Mouse (Mus musculus) liver, embryonic 16.5 days (tissue): ENCODE measurements at regions not wholly inside any gene's neighbourhood (a gene's known extent, or its start where the extent isn't known, plus 50 kb on each side); places are given as distances from the start of the nearest gene placed in this dataset.

Source experiments
- ATAC-seq: fragments of 200-750 bp; cut with Nextera tagmentation; 2 replicates; pipeline ENCODE4 v1.8.0; 2017; ENCODE audit warnings: low read depth, mild to moderate bottlenecking, moderate number of reproducible peaks, moderate library complexity
- H3K27ac ChIP-seq: fragments of 300-500 bp; sonication (generic); 2 replicates; pipeline ENCODE4 v1.5.1; 2014; ENCODE audit warnings: mild to moderate bottlenecking, low read length
- H3K27me3 ChIP-seq: fragments of 300-500 bp; sonication (generic); 2 replicates; pipeline ENCODE4 v1.6.1; 2014; ENCODE audit warnings: low read depth, low read length, mixed read lengths; ENCODE audit not compliant: control insufficient read depth, insufficient read depth
- H3K36me3 ChIP-seq: fragments of 300-500 bp; sonication (generic); 2 replicates; pipeline ENCODE4 v1.6.1; 2014; ENCODE audit warnings: mild to moderate bottlenecking; ENCODE audit not compliant: control insufficient read depth, insufficient read depth
- H3K4me1 ChIP-seq: fragments of 300-500 bp; sonication (generic); 2 replicates; pipeline ENCODE4 v1.6.1; 2014; ENCODE audit warnings: low read depth, low read length, mixed read lengths; ENCODE audit not compliant: control insufficient read depth
- H3K4me2 ChIP-seq: fragments of 300-500 bp; sonication (generic); 2 replicates; pipeline ENCODE4 v1.6.1; 2014; ENCODE audit warnings: low read depth, low read length, mixed read lengths
- H3K4me3 ChIP-seq: fragments of 300-500 bp; sonication (generic); 2 replicates; pipeline ENCODE4 v1.5.1; 2014; ENCODE audit warnings: low read depth, mild to moderate bottlenecking, low read length
- H3K9ac ChIP-seq: fragments of 300-500 bp; sonication (generic); 2 replicates; pipeline ENCODE4 v1.6.1; 2014; ENCODE audit warnings: low read depth, low read length
- H3K9me3 ChIP-seq: fragments of 300-500 bp; sonication (generic); replicated peaks from 2 replicates; pipeline ENCODE4 v1.6.1; 2016; ENCODE audit warnings: low read length; ENCODE audit not compliant: control insufficient read depth
- WGBS: fragments of 180-500 bp; shearing (Covaris S2); extraction: QIAGEN DNeasy Blood & Tissue Kit; methylation state at CpG from one replicate; pipeline ENCODE4 v1.1.7; 2014; ENCODE audit not compliant: insufficient replicate concordance; 5-methylcytosine and 5-hydroxymethylcytosine counted together

- ATAC-seq: no peak
- H3K4me2 ChIP-seq: no peak overlapping the region
- no peak overlapping the region for H3K9ac ChIP-seq
- 48% methylated on average over 2 of the region's 2 CpGs for WGBS
- H3K27ac ChIP-seq: no peak overlapping the region
- no peaks in the 10 kb centered on the region for H3K4me1 ChIP-seq
- H3K4me3 ChIP-seq: no peak overlapping the region
- no peaks in the 10 kb centered on the region for H3K36me3 ChIP-seq
- no peaks in the 10 kb centered on the region for H3K27me3 ChIP-seq
- no peaks in the 10 kb centered on the region for H3K9me3 ChIP-seq
These were observed 83.3 kb downstream of the Cmc2 start for GRCm38 (mm10) chr8:116837991-116838390.

- Histone ChIP-seq H3K27ac (no peak overlapping the region), H3K36me3 (no peaks in the 10 kb centered on the region), H3K4me1 (no peaks in the 10 kb centered on the region), H3K9me3 (no peaks in the 10 kb centered on the region), H3K4me2 (no peak overlapping the region), H3K9ac (no peak overlapping the region), H3K27me3 (no peaks in the 10 kb centered on the region), H3K4me3 (no peak overlapping the region)
- 61% methylated on average over 2 of the region's 2 CpGs for WGBS
- ATAC-seq: no peak
These were observed 89.1 kb downstream of the Cmc2 start for GRCm38 (mm10) chr8:116832181-116832580.

GRCm38 (mm10) chr8:116829631-116830030 is 91.6 kb downstream of the Cmc2 start:
- Histone ChIP-seq H3K9me3 (no peaks in the 10 kb centered on the region), H3K27ac (no peak overlapping the region), H3K4me3 (no peak overlapping the region), H3K36me3 (no peaks in the 10 kb centered on the region), H3K27me3 (no peaks in the 10 kb centered on the region), H3K4me2 (no peak overlapping the region), H3K9ac (no peak overlapping the region), H3K4me1 (no peaks in the 10 kb centered on the region)
- no peak for ATAC-seq
- whole genome bisulfite sequencing: 65% methylated on average over 3 of the region's 3 CpGs

DNA sequence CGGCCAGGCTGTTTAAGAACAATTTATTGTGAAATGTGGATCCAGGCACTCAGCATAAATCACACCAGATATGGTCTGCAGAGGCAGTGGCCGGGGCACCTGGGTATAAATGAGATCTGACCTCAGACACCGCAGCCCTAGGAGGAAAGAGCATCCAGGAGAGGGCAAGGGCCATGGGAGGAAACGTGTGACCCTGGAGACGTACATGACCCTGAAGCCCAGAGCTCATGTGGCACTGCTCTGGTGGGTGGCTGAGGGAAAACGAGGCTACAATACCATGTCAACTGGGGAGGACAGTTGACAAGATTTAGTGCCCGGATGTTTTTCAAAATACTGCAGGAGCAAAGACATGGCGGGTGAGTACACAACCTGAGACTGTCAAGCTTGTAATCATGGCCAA is 93.0 kb downstream of the Cmc2 start:
- WGBS: 60% methylated on average over 8 of the region's 8 CpGs

GRCm38 (mm10) chr8:116827141-116827540 is 94.1 kb downstream of the Cmc2 start:
- H3K4me1 ChIP-seq: no peaks in the 10 kb centered on the region
- H3K9me3 ChIP-seq: no peaks in the 10 kb centered on the region
- no peak overlapping the region for H3K4me2 ChIP-seq
- ATAC-seq: no peak
- no peak overlapping the region for H3K4me3 ChIP-seq
- H3K36me3 ChIP-seq: no peaks in the 10 kb centered on the region
- no peak overlapping the region for H3K27ac ChIP-seq
- H3K9ac ChIP-seq: no peak overlapping the region
- no peaks in the 10 kb centered on the region for H3K27me3 ChIP-seq
- WGBS: 92% methylated on average over 13 of the region's 13 CpGs

More for the DNA sequence above, 93.0 kb downstream of the Cmc2 start:
- Histone ChIP-seq H3K9me3 (no peaks in the 10 kb centered on the region), H3K27me3 (no peaks in the 10 kb centered on the region), H3K4me3 (no peak overlapping the region), H3K36me3 (no peaks in the 10 kb centered on the region), H3K4me2 (no peak overlapping the region), H3K4me1 (no peaks in the 10 kb centered on the region), H3K27ac (no peak overlapping the region), H3K9ac (no peak overlapping the region)
- ATAC-seq: no peak

DNA sequence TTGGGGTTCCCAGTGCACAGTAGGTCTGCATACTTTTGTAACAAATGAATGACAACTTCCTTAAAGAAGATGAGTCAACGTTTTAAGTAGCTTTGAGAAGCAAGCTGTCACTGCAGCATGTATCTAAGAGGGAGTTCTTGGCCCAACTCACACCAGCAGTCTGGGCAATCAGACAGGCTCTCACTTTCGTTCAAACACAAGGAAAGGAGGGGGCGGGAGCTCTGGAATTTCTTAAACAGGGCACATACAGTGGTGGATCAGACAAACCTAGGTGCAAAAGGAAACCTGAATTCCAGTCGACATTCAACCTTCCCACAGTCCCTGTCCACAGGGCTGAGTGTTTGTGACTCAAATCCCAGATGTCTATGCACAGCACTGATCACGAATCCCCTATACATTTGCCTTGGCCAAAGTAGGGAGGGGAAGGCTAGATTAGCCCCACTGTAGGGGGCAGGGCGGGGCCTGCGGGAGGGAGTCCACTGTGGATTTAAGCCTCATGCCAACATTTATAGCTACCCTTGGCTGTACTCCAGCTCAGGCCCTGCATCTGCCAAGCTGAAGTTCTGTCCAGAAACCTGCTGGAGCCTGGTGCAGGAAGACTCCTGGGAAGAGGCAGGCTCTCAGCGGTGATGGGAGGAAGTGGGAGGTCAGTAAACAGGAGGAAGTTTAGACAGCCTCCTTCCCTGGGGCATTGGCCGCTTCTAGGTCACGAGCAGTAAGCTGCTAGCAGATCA is 81.5 kb upstream of the Cdyl2 start:
- WGBS: 34% methylated on average over 10 of the region's 10 CpGs

DNA sequence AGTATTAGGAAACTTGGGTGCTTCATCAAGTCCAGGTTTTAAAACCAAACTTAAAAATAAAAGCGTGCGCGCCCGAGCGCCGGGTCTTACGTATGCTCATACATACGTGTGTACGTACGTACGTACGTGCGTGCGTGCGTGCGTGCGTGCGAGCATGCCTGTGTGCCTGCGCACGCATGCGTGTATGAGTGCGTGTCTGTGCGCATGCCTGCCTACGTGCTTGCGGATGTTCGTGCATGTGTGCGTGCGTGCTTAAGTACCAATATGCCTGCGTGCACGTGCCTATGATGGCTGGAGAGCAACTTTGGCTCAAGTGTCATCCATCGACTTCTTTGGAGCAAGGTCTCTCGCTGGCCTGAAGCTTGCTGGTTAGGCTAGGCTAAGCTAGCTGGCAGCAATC is 68.5 kb upstream of the Cdyl2 start:
- H3K27ac ChIP-seq: no peak overlapping the region
- H3K9me3 ChIP-seq: no peaks in the 10 kb centered on the region; the same call in 1 of the 2 replicates
- no peaks in the 10 kb centered on the region for H3K4me1 ChIP-seq
- H3K4me2 ChIP-seq: no peak overlapping the region
- no peaks in the 10 kb centered on the region for H3K36me3 ChIP-seq
- H3K9ac ChIP-seq: no peak overlapping the region
- H3K4me3 ChIP-seq: no peak overlapping the region
- no peaks in the 10 kb centered on the region for H3K27me3 ChIP-seq
- WGBS: 90% methylated on average over 32 of the region's 32 CpGs
- ATAC-seq: no peak

More for the DNA sequence above, 81.5 kb upstream of the Cdyl2 start:
- no peak overlapping the region for H3K4me3 ChIP-seq
- H3K9me3 ChIP-seq: no peaks in the 10 kb centered on the region
- H3K4me1 ChIP-seq: no peaks in the 10 kb centered on the region
- H3K9ac ChIP-seq: no peak overlapping the region
- no peak overlapping the region for H3K4me2 ChIP-seq
- no peak overlapping the region for H3K27ac ChIP-seq
- no peaks in the 10 kb centered on the region for H3K36me3 ChIP-seq
- no peak for ATAC-seq
- H3K27me3 ChIP-seq: no peaks in the 10 kb centered on the region

DNA sequence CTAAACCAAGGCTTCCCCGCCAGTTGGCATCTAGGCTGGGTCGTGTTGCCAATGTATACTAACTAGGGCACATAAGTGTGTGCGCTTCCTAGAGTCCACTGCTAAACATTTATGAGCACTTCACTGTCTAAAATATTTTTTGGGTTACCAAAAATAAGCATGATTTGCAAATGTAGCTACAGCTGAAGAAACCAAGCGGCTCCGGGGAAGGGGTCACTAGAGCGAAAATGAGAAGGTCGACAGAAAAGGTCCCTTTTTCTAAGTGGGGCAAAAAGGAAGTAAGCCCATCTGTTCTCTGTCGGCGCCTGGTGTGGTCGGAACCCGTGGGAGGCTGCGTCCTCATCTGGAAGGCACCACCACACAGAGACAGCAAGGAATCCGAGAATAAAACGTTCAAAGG is 67.8 kb upstream of the Cdyl2 start:
- H3K27me3 ChIP-seq: no peaks in the 10 kb centered on the region

GRCm38 (mm10) chr8:116798981-116799380 is 66.2 kb upstream of the Cdyl2 start:
- no peak overlapping the region for H3K27ac ChIP-seq
- ATAC-seq: no peak
- H3K4me3 ChIP-seq: no peak overlapping the region
- H3K36me3 ChIP-seq: no peaks in the 10 kb centered on the region
- no peak overlapping the region for H3K4me2 ChIP-seq
- 69% methylated on average over 4 of the region's 4 CpGs for WGBS
- no peaks in the 10 kb centered on the region for H3K4me1 ChIP-seq
- H3K9me3 ChIP-seq: no peaks in the 10 kb centered on the region
- H3K27me3 ChIP-seq: no peaks in the 10 kb centered on the region
- H3K9ac ChIP-seq: no peak overlapping the region

More for the DNA sequence above, 67.8 kb upstream of the Cdyl2 start:
- Histone ChIP-seq H3K4me1 (no peaks in the 10 kb centered on the region), H3K4me2 (no peak overlapping the region), H3K27ac (no peak overlapping the region), H3K9ac (no peak overlapping the region), H3K36me3 (no peaks in the 10 kb centered on the region), H3K9me3 (no peaks in the 10 kb centered on the region; the same call in 1 of the 2 replicates), H3K4me3 (no peak overlapping the region)
- WGBS: 73% methylated on average over 14 of the region's 14 CpGs
- no peak for ATAC-seq
